Mouse (Mus musculus) cortical plate, adult 2 months (tissue): ENCODE measurements around the gene Urod.
A peak's percentile ranks its signal among the peaks of the same experiment; 100 is the strongest.

Source experiments
- CTCF ChIP-seq: fragments of 200-500 bp; IDR thresholded peaks from 2 replicates; pipeline ENCODE4 v1.5.1; 2011; ENCODE audit warnings: mild to moderate bottlenecking, control low read depth, low read length; ENCODE audit not compliant: insufficient read depth; ENCODE audit errors: extremely low read depth
- POLR2A ChIP-seq: fragments of 200-500 bp; IDR thresholded peaks from 2 replicates; pipeline ENCODE4 v1.6.1; 2011; ENCODE audit warnings: mild to moderate bottlenecking, low read length, control low read depth; ENCODE audit not compliant: insufficient read depth; ENCODE audit errors: extremely low read depth

GRCm38 (mm10) chr4:116951642-116952041, 42.6 kb downstream of the Urod start:
- peak; percentile 17; the same call in 1 of the 2 replicates for TF ChIP-seq CTCF
- TF ChIP-seq POLR2A: no peak
